Mouse (Mus musculus) heart, embryonic 16.5 days (tissue): Measurements from ENCODE around the gene Vmn1r18. TPM values are rescaled to one million over a fixed set of nuclear protein-coding genes. Genes with fewer than 3 reads are reported as not detected.

Source experiments
- polyA plus RNA-seq: library from polyadenylated mRNA; unstranded; fragments of >200 nt; fragmentation: Nextera tagmentation; extraction: Ambion mirVana; gene quantifications from 2 replicates; pipeline ENCODE4 v1.2.1, GENCODE M21; 2015

Vmn1r18 gene
- polyA plus RNA-seq, 1 experiment from 2014 or later: not detected

Other genes with a start within 250 kb of the Vmn1r18 start
- gene Vmn1r12, start 238.9 kb downstream of the Vmn1r18 start, polyA plus RNA-seq: not detected in 2 replicates
- gene Vmn1r13, start 192.5 kb downstream of the Vmn1r18 start, polyA plus RNA-seq: not detected in 2 replicates
- gene Vmn1r14, start 164.1 kb downstream of the Vmn1r18 start, polyA plus RNA-seq: not detected in 2 replicates
- not detected in 2 replicates for gene Vmn1r15, start 137.8 kb downstream of the Vmn1r18 start, polyA plus RNA-seq
- not detected in 2 replicates for gene Vmn1r16, start 66.3 kb downstream of the Vmn1r18 start, polyA plus RNA-seq
- gene Vmn1r17, start 32.1 kb downstream of the Vmn1r18 start, polyA plus RNA-seq: not detected in 2 replicates
- not detected in 2 replicates for gene Vmn1r19, start 8.0 kb upstream of the Vmn1r18 start, polyA plus RNA-seq
- gene Vmn1r20, start 33.1 kb upstream of the Vmn1r18 start, polyA plus RNA-seq: not detected in 2 replicates
- 12.2 and 15.7 TPM in 2 replicates for gene Ppm1k, start 139.7 kb upstream of the Vmn1r18 start, polyA plus RNA-seq
- 4.2 and 6.6 TPM in 2 replicates for gene Herc6, start 185.2 kb upstream of the Vmn1r18 start, polyA plus RNA-seq